Mouse (Mus musculus): Measurements from ENCODE around the gene Bcar3. TPM values are rescaled to one million over a fixed set of nuclear protein-coding genes. Genes with fewer than 3 reads are reported as not detected.

Bcar3 gene
- polyA plus RNA-seq, 1 experiment from 2014 or later = 7.5 TPM

- no peaks in the 10 kb centered on the region for H3K27me3 ChIP-seq (replicated peaks)
- H3K4me3 ChIP-seq = no peak overlapping the region
- no peak overlapping the region for H3K27ac ChIP-seq
- no peaks in the 10 kb centered on the region for H3K36me3 ChIP-seq (replicated peaks)
- peaks cover 24% of the 10 kb centered on the region for H3K4me1 ChIP-seq
- 95% methylated on average over 4 of the region's 4 CpGs for WGBS
- no peak overlapping the region for H3K4me2 ChIP-seq
- H3K9me3 ChIP-seq = no peaks in the 10 kb centered on the region
- ATAC-seq (replicated peaks) = no peak
- no peak overlapping the region for H3K9ac ChIP-seq
Observed at GRCm38 (mm10) chr3:122520875-122521274, 226.9 kb downstream of the Bcar3 start.

- Histone ChIP-seq H3K9ac (no peak overlapping the region), H3K4me1 (peaks cover 24% of the 10 kb centered on the region), H3K4me3 (no peak overlapping the region), H3K27me3 (replicated peaks) (no peaks in the 10 kb centered on the region), H3K36me3 (replicated peaks) (no peaks in the 10 kb centered on the region), H3K4me2 (no peak overlapping the region), H3K27ac (no peak overlapping the region), H3K9me3 (no peaks in the 10 kb centered on the region)
- no peak for ATAC-seq (replicated peaks)
- 57% methylated on average over 1 of the region's 1 CpGs for WGBS
Observed at GRCm38 (mm10) chr3:122521294-122521693, 227.4 kb downstream of the Bcar3 start.

- Histone ChIP-seq H3K4me3 (no peak overlapping the region), H3K36me3 (replicated peaks) (no peaks in the 10 kb centered on the region), H3K9me3 (no peaks in the 10 kb centered on the region), H3K9ac (no peak overlapping the region), H3K4me1 (no peaks in the 10 kb centered on the region), H3K27me3 (replicated peaks) (no peaks in the 10 kb centered on the region), H3K27ac (no peak overlapping the region), H3K4me2 (no peak overlapping the region)
- WGBS = 88% methylated on average over 3 of the region's 3 CpGs
- ATAC-seq (replicated peaks) = no peak
Observed at GRCm38 (mm10) chr3:122528477-122528876, 234.5 kb downstream of the Bcar3 start.

GRCm38 (mm10) chr3:122535938-122536703 lies 242.2 kb downstream of the Bcar3 start:
- Histone ChIP-seq H3K36me3 (replicated peaks) (peaks cover 22% of the 10 kb centered on the region), H3K4me3 (no peak overlapping the region), H3K27ac (no peak overlapping the region), H3K9me3 (no peaks in the 10 kb centered on the region), H3K9ac (no peak overlapping the region), H3K4me2 (no peak overlapping the region), H3K27me3 (replicated peaks) (no peaks in the 10 kb centered on the region), H3K4me1 (no peaks in the 10 kb centered on the region)
- 87% methylated on average over 8 of the region's 8 CpGs for WGBS
- ATAC-seq (replicated peaks) = peak; percentile 44; the same call in 1 of the 2 replicates

GRCm38 (mm10) chr3:122538851-122539250 lies 244.9 kb downstream of the Bcar3 start:
- Histone ChIP-seq H3K4me1 (no peaks in the 10 kb centered on the region), H3K4me3 (no peak overlapping the region), H3K9me3 (no peaks in the 10 kb centered on the region), H3K27me3 (replicated peaks) (no peaks in the 10 kb centered on the region), H3K4me2 (no peak overlapping the region), H3K27ac (no peak overlapping the region), H3K36me3 (replicated peaks) (peaks cover 38% of the 10 kb centered on the region), H3K9ac (no peak overlapping the region)
- WGBS = 94% methylated on average over 2 of the region's 2 CpGs
- ATAC-seq (replicated peaks) = no peak

- 79% methylated on average over 17 of the region's 17 CpGs for WGBS
- Histone ChIP-seq H3K4me2 (no peak overlapping the region), H3K27ac (no peak overlapping the region), H3K9ac (no peak overlapping the region), H3K9me3 (no peaks in the 10 kb centered on the region), H3K27me3 (replicated peaks) (no peaks in the 10 kb centered on the region), H3K4me3 (no peak overlapping the region), H3K36me3 (replicated peaks) (peaks cover 49% of the 10 kb centered on the region), H3K4me1 (no peaks in the 10 kb centered on the region)
- no peak for ATAC-seq (replicated peaks)
Observed at GRCm38 (mm10) chr3:122539961-122540690, 246.2 kb downstream of the Bcar3 start.

- Histone ChIP-seq H3K27ac (no peak overlapping the region), H3K9me3 (no peaks in the 10 kb centered on the region), H3K4me2 (no peak overlapping the region), H3K27me3 (replicated peaks) (no peaks in the 10 kb centered on the region), H3K9ac (no peak overlapping the region), H3K4me1 (no peaks in the 10 kb centered on the region), H3K4me3 (no peak overlapping the region), H3K36me3 (replicated peaks) (peaks cover 51% of the 10 kb centered on the region)
- 94% methylated on average over 4 of the region's 4 CpGs for WGBS
- no peak for ATAC-seq (replicated peaks)
Observed at GRCm38 (mm10) chr3:122540918-122541317, 247.0 kb downstream of the Bcar3 start.

- H3K27me3 ChIP-seq (replicated peaks) = no peaks in the 10 kb centered on the region
- no peak overlapping the region for H3K4me3 ChIP-seq
- H3K9ac ChIP-seq = no peak overlapping the region
- no peaks in the 10 kb centered on the region for H3K4me1 ChIP-seq
- peaks cover 39% of the 10 kb centered on the region for H3K36me3 ChIP-seq (replicated peaks)
- ATAC-seq (replicated peaks) = no peak
- H3K27ac ChIP-seq = no peak overlapping the region
- no peaks in the 10 kb centered on the region for H3K9me3 ChIP-seq
- WGBS = 90% methylated on average over 2 of the region's 2 CpGs
- H3K4me2 ChIP-seq = no peak overlapping the region
Observed at GRCm38 (mm10) chr3:122545346-122545745, 251.4 kb downstream of the Bcar3 start.

- Histone ChIP-seq H3K4me3 (no peak overlapping the region), H3K36me3 (replicated peaks) (peaks cover 27% of the 10 kb centered on the region), H3K9ac (no peak overlapping the region), H3K27me3 (replicated peaks) (no peaks in the 10 kb centered on the region), H3K9me3 (no peaks in the 10 kb centered on the region), H3K4me1 (no peaks in the 10 kb centered on the region), H3K27ac (no peak overlapping the region), H3K4me2 (no peak overlapping the region)
- no peak for ATAC-seq (replicated peaks)
- 87% methylated on average over 4 of the region's 4 CpGs for WGBS
Observed at GRCm38 (mm10) chr3:122547469-122547868, 253.5 kb downstream of the Bcar3 start.

GRCm38 (mm10) chr3:122551174-122551573 lies 257.2 kb downstream of the Bcar3 start:
- H3K4me3 ChIP-seq = no peak overlapping the region

GRCm38 (mm10) chr3:122557766-122558165 lies 263.8 kb downstream of the Bcar3 start:
- H3K27ac ChIP-seq = no peak overlapping the region
- H3K36me3 ChIP-seq (replicated peaks) = 0 out of 2 replicates have a peak, but pooled peaks cover 3% of the 10 kb centered on the region
- no peak overlapping the region for H3K4me2 ChIP-seq
- WGBS = 65% methylated on average over 2 of the region's 2 CpGs
- H3K4me3 ChIP-seq = no peak overlapping the region
- no peaks in the 10 kb centered on the region for H3K4me1 ChIP-seq
- no peak overlapping the region for H3K9ac ChIP-seq
- ATAC-seq (replicated peaks) = no peak
- H3K27me3 ChIP-seq (replicated peaks) = no peaks in the 10 kb centered on the region
- no peaks in the 10 kb centered on the region for H3K9me3 ChIP-seq

More at GRCm38 (mm10) chr3:122551174-122551573, 257.2 kb downstream of the Bcar3 start:
- Histone ChIP-seq H3K9ac (no peak overlapping the region), H3K9me3 (no peaks in the 10 kb centered on the region), H3K36me3 (replicated peaks) (peaks cover 5% of the 10 kb centered on the region; the same call in 1 of the 2 replicates), H3K4me2 (no peak overlapping the region), H3K27me3 (replicated peaks) (no peaks in the 10 kb centered on the region), H3K27ac (no peak overlapping the region), H3K4me1 (no peaks in the 10 kb centered on the region)
- no peak for ATAC-seq (replicated peaks)
- WGBS = 98% methylated on average over 3 of the region's 3 CpGs

- H3K27me3 ChIP-seq (replicated peaks) = no peaks in the 10 kb centered on the region
- 52% methylated on average over 7 of the region's 7 CpGs for WGBS
- no peak overlapping the region for H3K27ac ChIP-seq
- H3K9me3 ChIP-seq = no peaks in the 10 kb centered on the region
- ATAC-seq (replicated peaks) = no peak
- no peak overlapping the region for H3K4me3 ChIP-seq
- no peaks in the 10 kb centered on the region for H3K4me1 ChIP-seq
- peaks cover 8% of the 10 kb centered on the region; the same call in 1 of the 2 replicates for H3K36me3 ChIP-seq (replicated peaks)
- H3K4me2 ChIP-seq = no peak overlapping the region
- H3K9ac ChIP-seq = no peak overlapping the region
Observed at GRCm38 (mm10) chr3:122565285-122565684, 271.3 kb downstream of the Bcar3 start.
